Mouse (Mus musculus) thymus, postnatal 10 days (tissue): Measurements from ENCODE around the gene Actn4.
"Not testable (repeated sequence)": the region's sequence is repeated elsewhere in the genome, so short reads cannot be mapped to it uniquely, and the experiment has no call there.

Experiments
- DNase-seq, 2 experiments: peaks; one replicate each; pipeline ENCODE4 v3.0.0; 2021; ENCODE audit warnings: low spot score in 2 of 2

The Actn4 gene

GRCm38 (mm10) chr7:28969672-28970394, 7.7 kb upstream of the Actn4 start:
- DNase-seq, result no peak

- DNase-seq, result no peak
Observed at GRCm38 (mm10) chr7:28969271-28969670, 7.1 kb upstream of the Actn4 start.

- not testable (repeated sequence) for DNase-seq
Observed at GRCm38 (mm10) chr7:28968120-28968519, 6.0 kb upstream of the Actn4 start.

- DNase-seq, result no peak
Observed at GRCm38 (mm10) chr7:28966751-28967505, 4.8 kb upstream of the Actn4 start.

- DNase-seq, result no peak
Observed at GRCm38 (mm10) chr7:28966181-28966580, 4.0 kb upstream of the Actn4 start.

- no peak for DNase-seq
Observed at GRCm38 (mm10) chr7:28965346-28965840, 3.3 kb upstream of the Actn4 start.

GRCm38 (mm10) chr7:28963399-28963923, 1.3 kb upstream of the Actn4 start:
- no peak for DNase-seq

- DNase-seq, result no peak
Observed at GRCm38 (mm10) chr7:28961584-28961926, 585 bp downstream of the Actn4 start.

- DNase-seq, result no peak
Observed at GRCm38 (mm10) chr7:28960354-28961046, 1.6 kb downstream of the Actn4 start.

GRCm38 (mm10) chr7:28959505-28960045, 2.6 kb downstream of the Actn4 start:
- no peak for DNase-seq

- no peak for DNase-seq
Observed at GRCm38 (mm10) chr7:28958770-28959169, 3.4 kb downstream of the Actn4 start.

- no peak for DNase-seq
Observed at GRCm38 (mm10) chr7:28957997-28958725, 4.0 kb downstream of the Actn4 start.

- DNase-seq, result no peak
Observed at GRCm38 (mm10) chr7:28957286-28957685, 4.9 kb downstream of the Actn4 start.

GRCm38 (mm10) chr7:28956270-28956669, 5.9 kb downstream of the Actn4 start:
- DNase-seq, result no peak

GRCm38 (mm10) chr7:28955295-28955897, 6.7 kb downstream of the Actn4 start:
- no peak for DNase-seq

- no peak for DNase-seq
Observed at GRCm38 (mm10) chr7:28954773-28955172, 7.4 kb downstream of the Actn4 start.

- no peak for DNase-seq
Observed at GRCm38 (mm10) chr7:28953476-28954376, 8.4 kb downstream of the Actn4 start.

GRCm38 (mm10) chr7:28952786-28953185, 9.4 kb downstream of the Actn4 start:
- no peak for DNase-seq

- DNase-seq, result no peak
Observed at GRCm38 (mm10) chr7:28951764-28952163, 10.4 kb downstream of the Actn4 start.
